Mouse (Mus musculus) thymus, adult 2 months (tissue): ENCODE results near the gene Slc15a4.

Experiments used
- CTCF ChIP-seq: fragments of 200-500 bp; IDR thresholded peaks from 2 replicates; pipeline ENCODE4 v1.5.1; 2012; ENCODE audit warnings: mild to moderate bottlenecking, control low read depth, low read length, moderate library complexity, borderline replicate concordance; ENCODE audit not compliant: control insufficient read depth, poor library complexity, insufficient read depth; ENCODE audit errors: extremely low read depth
- POLR2A ChIP-seq: fragments of 200-500 bp; IDR thresholded peaks from 2 replicates; pipeline ENCODE4 v1.6.1; 2012; ENCODE audit warnings: mild to moderate bottlenecking, low read length, control low read depth, moderate library complexity; ENCODE audit not compliant: control insufficient read depth, poor library complexity, insufficient read depth; ENCODE audit errors: extremely low read depth

GRCm38 (mm10) chr5:127637622-127638021 is 4.9 kb upstream of the Slc15a4 start:
- TF ChIP-seq POLR2A: no peak
- no peak for TF ChIP-seq CTCF
